Mouse (Mus musculus) forebrain, embryonic 14.5 days (tissue): ENCODE measurements at regions not wholly inside any gene's neighbourhood (a gene's known extent, or its start where the extent isn't known, plus 50 kb on each side); places are given as distances from the start of the nearest gene placed in this dataset.

Source experiments
- ATAC-seq: fragments of 200-750 bp; cut with Nextera tagmentation; 2 replicates; pipeline ENCODE4 v1.8.0; 2017; ENCODE audit warnings: mild to moderate bottlenecking, moderate library complexity
- DNase-seq: peaks from one replicate; pipeline ENCODE4 v3.0.0-alpha.2; 2015; ENCODE audit warnings: low spot score
- H3K27ac ChIP-seq: fragments of 300-500 bp; sonication (generic); 2 replicates; pipeline ENCODE4 v1.5.1; 2014; ENCODE audit warnings: low read depth, mild to moderate bottlenecking, control low read depth, low read length, moderate library complexity
- H3K27me3 ChIP-seq: fragments of 300-500 bp; sonication (generic); replicated peaks from 2 replicates; pipeline ENCODE4 v1.6.1; 2014; ENCODE audit warnings: low read length, control low read depth, mixed read lengths; ENCODE audit not compliant: control insufficient read depth, insufficient read depth
- H3K36me3 ChIP-seq: fragments of 300-500 bp; sonication (generic); 2 replicates; pipeline ENCODE4 v1.6.1; 2014; ENCODE audit warnings: low read length, control low read depth; ENCODE audit not compliant: control insufficient read depth, insufficient read depth
- H3K4me1 ChIP-seq: fragments of 300-500 bp; sonication (generic); 2 replicates; pipeline ENCODE4 v1.6.1; 2014; ENCODE audit warnings: antibody characterized with exemption, low read length, control low read depth; ENCODE audit not compliant: control insufficient read depth, insufficient read depth
- H3K4me2 ChIP-seq: fragments of 300-500 bp; sonication (generic); 2 replicates; pipeline ENCODE4 v1.6.1; 2014; ENCODE audit warnings: mild to moderate bottlenecking, control low read depth, low read length
- H3K4me3 ChIP-seq: fragments of 300-500 bp; sonication (generic); 2 replicates; pipeline ENCODE4 v1.5.1; 2014; ENCODE audit warnings: low read depth, low read length, control low read depth
- H3K9ac ChIP-seq: fragments of 300-500 bp; sonication (generic); 2 replicates; pipeline ENCODE4 v1.6.1; 2014; ENCODE audit warnings: mild to moderate bottlenecking, low read length, control low read depth, moderate library complexity
- H3K9me3 ChIP-seq: fragments of 300-500 bp; sonication (generic); replicated peaks from 2 replicates; pipeline ENCODE4 v1.6.1; 2016; ENCODE audit warnings: low read length, control low read depth, mixed read lengths; ENCODE audit not compliant: control insufficient read depth
- WGBS: fragments of 180-500 bp; shearing (Covaris S2); extraction: QIAGEN DNeasy Blood & Tissue Kit; methylation state at CpG from one replicate; pipeline ENCODE4 v1.1.7; 2014; 5-methylcytosine and 5-hydroxymethylcytosine counted together

DNA sequence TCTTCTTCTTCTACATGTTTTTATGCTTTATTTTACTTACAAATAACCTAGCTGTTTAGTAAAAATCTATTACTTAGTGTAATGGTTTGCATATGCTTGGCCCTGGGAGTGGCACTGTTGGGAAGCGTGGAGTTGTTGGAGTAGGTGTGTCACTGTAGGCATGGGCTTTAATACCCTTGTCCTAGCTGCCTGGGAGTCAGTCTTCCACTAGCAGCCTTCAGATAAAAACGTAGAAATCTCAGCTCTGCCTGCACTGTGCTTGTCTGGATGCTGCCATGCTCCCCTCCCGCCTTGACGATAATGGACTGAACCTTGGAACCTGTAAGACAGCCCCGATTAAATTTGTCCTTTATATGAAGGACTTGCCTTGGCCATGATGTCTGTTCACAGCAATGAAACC is 60.4 kb upstream of the Jade1 start:
- no peaks in the 10 kb centered on the region for H3K36me3 ChIP-seq
- no peak overlapping the region for H3K4me3 ChIP-seq
- DNase-seq (no peak), ATAC-seq (no peak)
- H3K9me3 ChIP-seq = no peaks in the 10 kb centered on the region
- H3K9ac ChIP-seq = no peak overlapping the region
- H3K27ac ChIP-seq = no peak overlapping the region
- no peaks in the 10 kb centered on the region for H3K4me1 ChIP-seq
- no peak overlapping the region for H3K4me2 ChIP-seq
- 88% methylated on average over 5 of the region's 5 CpGs for WGBS
- H3K27me3 ChIP-seq = no peaks in the 10 kb centered on the region

- WGBS = 94% methylated on average over 7 of the region's 7 CpGs
- H3K9me3 ChIP-seq = no peaks in the 10 kb centered on the region
- ATAC-seq = no peak
- no peak overlapping the region for H3K27ac ChIP-seq
- H3K9ac ChIP-seq = no peak overlapping the region
- no peak overlapping the region for H3K4me2 ChIP-seq
- DNase-seq = no peak
- H3K27me3 ChIP-seq = no peaks in the 10 kb centered on the region
- H3K36me3 ChIP-seq = no peaks in the 10 kb centered on the region
- no peaks in the 10 kb centered on the region for H3K4me1 ChIP-seq
- H3K4me3 ChIP-seq = no peak overlapping the region
Measured at GRCm38 (mm10) chr3:41493472-41493871, 62.1 kb upstream of the Jade1 start.

- no peaks in the 10 kb centered on the region for H3K27me3 ChIP-seq
- 92% methylated on average over 13 of the region's 13 CpGs for WGBS
- ATAC-seq = no peak
- no peak overlapping the region for H3K4me3 ChIP-seq
- H3K36me3 ChIP-seq = no peaks in the 10 kb centered on the region
- H3K4me2 ChIP-seq = no peak overlapping the region
- H3K27ac ChIP-seq = no peak overlapping the region
- H3K9ac ChIP-seq = no peak overlapping the region
- DNase-seq = no peak
- H3K9me3 ChIP-seq = no peaks in the 10 kb centered on the region
- H3K4me1 ChIP-seq = no peaks in the 10 kb centered on the region
Measured at GRCm38 (mm10) chr3:41492727-41493392, 62.7 kb upstream of the Jade1 start.

DNA sequence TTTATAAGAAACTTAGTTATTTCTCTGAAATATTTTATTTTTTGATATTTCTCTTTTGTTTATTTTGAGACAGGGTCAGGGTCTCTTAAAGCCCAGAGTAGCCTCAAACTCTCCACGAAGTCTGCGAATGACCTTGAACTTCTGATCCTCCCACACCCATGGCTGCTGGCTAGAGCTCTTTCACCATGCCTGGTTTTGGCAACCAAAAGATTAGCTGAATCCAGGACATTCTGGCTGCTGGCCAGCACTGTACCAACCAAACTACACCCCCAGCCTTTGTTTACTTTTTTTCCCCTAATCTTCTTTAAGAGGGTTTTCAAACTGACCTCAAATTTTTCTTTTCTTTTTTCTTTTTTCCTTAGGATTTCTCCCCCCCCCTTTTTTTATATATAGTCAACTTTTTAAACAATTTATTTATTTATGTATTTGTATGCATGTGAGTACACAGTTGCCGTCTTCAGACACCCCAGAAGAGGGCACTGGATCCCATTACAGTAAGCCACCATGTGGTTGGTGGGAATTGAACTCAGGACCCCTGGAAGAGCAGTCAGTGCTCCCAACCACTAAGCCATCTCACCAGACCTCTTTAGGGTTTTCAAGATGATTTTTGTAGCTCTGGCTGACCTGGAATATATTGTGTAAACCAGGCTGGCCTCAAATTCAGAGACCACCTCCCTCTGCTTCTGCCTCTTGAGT is 63.4 kb upstream of the Jade1 start:
- DNase-seq (no peak), ATAC-seq (no peak)
- Histone ChIP-seq H3K9ac (no peak overlapping the region), H3K36me3 (no peaks in the 10 kb centered on the region), H3K9me3 (no peaks in the 10 kb centered on the region), H3K4me2 (no peak overlapping the region), H3K4me1 (no peaks in the 10 kb centered on the region), H3K27me3 (no peaks in the 10 kb centered on the region), H3K4me3 (no peak overlapping the region), H3K27ac (no peak overlapping the region)
- 85% methylated on average over 3 of the region's 3 CpGs for WGBS

DNA sequence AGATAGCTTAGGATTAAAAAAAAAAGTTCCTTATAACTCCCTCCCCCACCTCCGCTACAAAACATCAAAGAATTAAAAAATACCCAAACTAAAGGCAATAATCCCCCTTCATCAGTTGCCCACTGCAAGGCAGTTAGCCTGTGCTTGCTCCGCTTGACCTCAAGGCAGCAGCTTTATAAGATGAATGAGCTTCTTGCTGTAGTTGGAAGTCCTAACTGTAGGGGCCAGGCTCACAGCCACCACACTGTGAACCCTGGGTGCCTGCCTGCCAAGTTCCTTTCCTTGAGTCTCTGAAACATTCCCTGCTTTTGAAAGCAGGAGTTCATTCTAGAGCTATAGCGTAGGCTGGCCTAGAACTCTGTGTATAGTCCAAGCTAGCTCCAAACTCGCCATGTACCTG is 64.3 kb upstream of the Jade1 start:
- no peaks in the 10 kb centered on the region for H3K4me1 ChIP-seq
- no peaks in the 10 kb centered on the region for H3K27me3 ChIP-seq
- no peak for ATAC-seq
- H3K4me3 ChIP-seq = no peak overlapping the region
- H3K36me3 ChIP-seq = no peaks in the 10 kb centered on the region
- 93% methylated on average over 4 of the region's 4 CpGs for WGBS
- DNase-seq = no peak
- H3K9me3 ChIP-seq = no peaks in the 10 kb centered on the region
- no peak overlapping the region for H3K9ac ChIP-seq
- no peak overlapping the region for H3K4me2 ChIP-seq
- H3K27ac ChIP-seq = no peak overlapping the region

DNA sequence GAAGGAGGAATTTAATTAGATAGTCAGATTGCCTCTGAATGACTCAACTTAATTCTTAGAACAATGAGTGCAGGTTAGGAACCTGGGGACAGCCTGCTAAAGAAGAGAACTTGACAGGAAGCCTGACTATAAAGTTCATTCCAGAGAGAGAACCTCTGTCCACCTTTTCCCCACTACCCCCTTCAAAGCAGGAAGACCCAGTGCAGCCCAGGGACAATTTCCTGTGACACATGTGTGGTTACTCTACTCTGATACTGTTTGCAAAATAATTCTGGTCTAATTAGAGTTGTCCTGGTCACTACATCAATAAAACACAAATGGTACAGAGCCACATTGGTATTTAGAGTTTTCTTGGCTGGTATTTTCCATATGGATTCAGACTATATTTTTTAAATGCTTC is 65.5 kb upstream of the Jade1 start:
- ATAC-seq (no peak), DNase-seq (no peak)
- H3K4me1 ChIP-seq = no peaks in the 10 kb centered on the region
- H3K4me2 ChIP-seq = no peak overlapping the region
- H3K9ac ChIP-seq = no peak overlapping the region
- H3K9me3 ChIP-seq = no peaks in the 10 kb centered on the region
- H3K36me3 ChIP-seq = no peaks in the 10 kb centered on the region
- no peak overlapping the region for H3K27ac ChIP-seq
- H3K4me3 ChIP-seq = no peak overlapping the region
- no peaks in the 10 kb centered on the region for H3K27me3 ChIP-seq

- ATAC-seq (no peak), DNase-seq (no peak)
Measured at GRCm38 (mm10) chr3:41489571-41489970, 66.0 kb upstream of the Jade1 start.

DNA sequence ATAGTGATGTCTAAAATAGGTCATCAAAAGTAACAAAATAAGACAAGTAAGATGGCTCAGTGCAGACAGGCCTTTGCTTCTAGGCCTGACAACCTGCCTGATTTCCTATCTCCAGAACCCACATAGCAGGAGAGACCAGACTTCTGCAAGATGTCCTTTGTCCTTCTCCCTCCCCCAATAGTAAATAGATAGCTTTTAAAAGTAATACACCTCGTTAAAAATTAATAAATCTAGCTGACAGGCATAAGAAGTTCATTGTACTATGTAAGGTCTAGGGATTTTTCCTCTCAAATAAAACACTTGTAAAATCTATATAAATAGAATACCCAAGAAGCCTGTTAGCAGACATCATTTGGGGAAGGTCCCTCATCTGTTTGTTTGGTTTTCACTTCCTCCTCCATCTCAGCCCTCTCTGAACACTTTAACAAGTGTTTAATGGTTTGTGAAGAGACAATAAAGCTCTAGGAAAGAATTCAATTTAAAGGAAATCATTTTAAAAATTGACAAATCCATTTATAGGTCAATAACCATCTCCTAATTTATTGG is 67.2 kb upstream of the Jade1 start:
- no peaks in the 10 kb centered on the region for H3K4me1 ChIP-seq
- no peaks in the 10 kb centered on the region for H3K36me3 ChIP-seq

More at GRCm38 (mm10) chr3:41489571-41489970, 66.0 kb upstream of the Jade1 start:
- Histone ChIP-seq H3K9me3 (no peaks in the 10 kb centered on the region), H3K36me3 (no peaks in the 10 kb centered on the region), H3K27me3 (no peaks in the 10 kb centered on the region), H3K27ac (no peak overlapping the region), H3K4me3 (no peak overlapping the region), H3K4me2 (no peak overlapping the region), H3K4me1 (no peaks in the 10 kb centered on the region), H3K9ac (no peak overlapping the region)
- 84% methylated on average over 3 of the region's 3 CpGs for WGBS

GRCm38 (mm10) chr3:41484920-41485319 is 70.6 kb upstream of the Jade1 start:
- no peaks in the 10 kb centered on the region for H3K27me3 ChIP-seq
- no peaks in the 10 kb centered on the region for H3K4me1 ChIP-seq
- no peaks in the 10 kb centered on the region for H3K9me3 ChIP-seq
- ATAC-seq = no peak
- no peak overlapping the region for H3K4me2 ChIP-seq
- H3K9ac ChIP-seq = no peak overlapping the region
- H3K36me3 ChIP-seq = no peaks in the 10 kb centered on the region
- DNase-seq = no peak
- no peak overlapping the region for H3K4me3 ChIP-seq
- no peak overlapping the region for H3K27ac ChIP-seq
- WGBS = 88% methylated on average over 9 of the region's 9 CpGs

More for the DNA sequence above, 67.2 kb upstream of the Jade1 start:
- 67% methylated on average over 1 of the region's 1 CpGs for WGBS
- H3K9me3 ChIP-seq = no peaks in the 10 kb centered on the region
- no peak overlapping the region for H3K4me2 ChIP-seq
- ATAC-seq (no peak), DNase-seq (no peak)
- no peaks in the 10 kb centered on the region for H3K27me3 ChIP-seq
- no peak overlapping the region for H3K4me3 ChIP-seq
- no peak overlapping the region for H3K9ac ChIP-seq
- H3K27ac ChIP-seq = no peak overlapping the region
